Mouse (Mus musculus) lung, adult 2 months (tissue): Measurements from ENCODE around the gene Dnah17. TPM values are rescaled to one million over a fixed set of nuclear protein-coding genes. Genes with fewer than 3 reads are reported as not detected.

Experiments used
- DNase-seq: peaks from one replicate; pipeline ENCODE4 v3.0.0; 2022
- H3K4me1 ChIP-seq: fragments of 200-500 bp; 2 replicates; pipeline ENCODE4 v1.6.1; 2011; ENCODE audit warnings: low read length; ENCODE audit not compliant: control insufficient read depth, insufficient read depth
- H3K4me3 ChIP-seq: fragments of 200-500 bp; replicated peaks from 2 replicates; pipeline ENCODE3; 2011; ENCODE audit warnings: low read depth, mild to moderate bottlenecking, control low read depth, low read length; ENCODE audit errors: extremely low read depth
- CTCF ChIP-seq: fragments of 200-500 bp; IDR thresholded peaks from 2 replicates; pipeline ENCODE4 v1.5.1; 2011; ENCODE audit warnings: mild to moderate bottlenecking, low read length, control low read depth; ENCODE audit not compliant: insufficient read depth
- POLR2A ChIP-seq: fragments of 200-500 bp; IDR thresholded peaks from 2 replicates; pipeline ENCODE4 v1.6.1; 2011; ENCODE audit warnings: low read depth, mild to moderate bottlenecking, control low read depth, low read length, borderline replicate concordance; ENCODE audit errors: extremely low read depth
- WGBS: fragments of 180-500 bp; shearing (Covaris S2); methylation state at CpG from one replicate; pipeline ENCODE4 v1.1.7; 2018; 5-methylcytosine and 5-hydroxymethylcytosine counted together
- polyA plus RNA-seq: library from polyadenylated mRNA; depleted of rRNA; stranded (reverse); fragments of >200 nt; gene quantifications from 2 replicates; pipeline ENCODE4 v1.2.3, GENCODE M21; 2012

Gene Dnah17
- polyA plus RNA-seq, 1 experiment, result 0.18 TPM

DNA sequence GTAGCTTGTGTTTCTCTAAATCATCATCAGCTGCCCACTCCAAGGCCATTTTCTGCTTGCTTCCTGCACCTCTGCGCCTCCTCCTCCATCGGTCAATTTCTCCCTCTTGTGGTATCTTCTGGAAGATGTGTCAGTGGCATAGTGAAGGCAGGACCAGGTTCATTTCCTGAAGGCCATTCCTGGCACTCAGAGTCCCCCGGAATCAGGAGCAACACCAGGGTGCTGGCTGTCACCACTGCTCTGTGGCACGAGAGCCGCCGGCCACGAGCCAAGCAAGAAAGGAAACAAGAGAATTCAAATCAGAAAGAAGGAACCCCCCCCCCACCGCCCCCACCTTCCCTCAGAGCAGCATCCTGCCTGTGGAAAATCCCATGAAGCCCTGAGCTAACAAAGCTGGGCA, 1.7 kb upstream of the Dnah17 start:
- no peak for TF ChIP-seq POLR2A
- TF ChIP-seq CTCF, result no peak
- DNase-seq, result no peak
- Histone ChIP-seq H3K4me1 (no peaks in the 10 kb centered on the region), H3K4me3 (no peak overlapping the region)
- WGBS, result 44% methylated on average over 8 of the region's 8 CpGs

DNA sequence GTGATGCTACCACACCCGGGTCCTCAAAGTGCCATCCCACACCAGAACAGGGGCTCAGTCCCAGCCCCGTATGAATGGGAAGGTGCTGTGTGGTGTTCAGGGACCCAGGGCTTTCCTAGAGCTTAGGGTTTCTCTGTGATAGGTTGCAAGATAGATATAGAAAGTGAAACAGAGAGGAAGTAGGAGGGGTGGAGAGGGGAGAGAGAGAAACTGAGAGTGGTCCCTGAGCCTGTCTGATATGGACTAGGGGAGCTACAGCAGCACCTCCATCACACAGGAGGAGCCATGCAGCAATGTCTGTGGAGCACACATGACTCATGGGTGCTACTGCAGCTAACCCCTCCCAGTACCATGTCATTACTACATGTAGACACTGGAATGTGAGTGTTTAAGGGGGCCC, 622 bp downstream of the Dnah17 start:
- no peaks in the 10 kb centered on the region for H3K4me1 ChIP-seq
- H3K4me3 ChIP-seq, result no peak overlapping the region
- WGBS, result 82% methylated on average over 2 of the region's 2 CpGs
- DNase-seq, result no peak
- TF ChIP-seq CTCF, result no peak
- no peak for TF ChIP-seq POLR2A

DNA sequence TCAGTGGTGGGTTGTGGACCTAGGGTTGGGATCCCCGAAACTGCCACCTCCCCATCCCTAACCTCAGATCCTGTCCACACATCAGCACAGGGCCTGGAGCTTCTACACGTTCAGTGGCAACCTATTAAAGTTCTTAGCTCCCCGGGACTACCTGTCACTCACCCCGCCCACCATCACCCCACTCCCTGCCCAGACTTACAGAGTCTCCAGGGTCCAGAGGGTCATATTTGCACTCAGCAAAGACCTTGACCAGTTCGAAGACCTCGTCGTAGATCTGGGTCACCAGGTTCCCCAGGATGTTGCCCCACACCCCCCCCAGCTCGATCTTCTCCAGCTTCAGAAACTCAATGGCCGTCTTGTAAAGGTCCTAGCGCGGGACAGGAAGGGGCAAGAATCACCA, 8.8 kb downstream of the Dnah17 start:
- no peak for DNase-seq
- 85% methylated on average over 11 of the region's 11 CpGs for WGBS
- TF ChIP-seq CTCF (no peak), POLR2A (no peak)
- no peaks in the 10 kb centered on the region for H3K4me1 ChIP-seq
- no peak overlapping the region for H3K4me3 ChIP-seq

DNA sequence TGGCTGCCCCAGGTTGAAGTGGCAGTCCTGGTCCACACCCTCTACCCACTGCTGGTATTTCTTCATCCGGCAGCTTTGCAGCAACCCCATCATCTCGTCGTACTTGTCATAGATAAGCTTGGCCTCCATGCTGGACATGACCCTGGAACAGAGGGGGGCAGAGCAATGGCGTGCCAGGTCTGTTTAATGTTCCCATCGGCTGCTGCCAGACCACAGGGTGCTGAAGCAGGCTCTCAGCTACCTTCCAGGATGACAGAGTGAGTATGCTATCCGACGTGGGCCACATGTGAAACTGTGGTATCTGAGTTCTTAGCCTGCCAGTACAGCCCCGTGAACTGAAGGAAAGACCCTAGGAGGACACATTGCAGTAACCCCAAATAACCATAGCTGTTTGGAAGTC, 11.7 kb downstream of the Dnah17 start:
- WGBS, result 48% methylated on average over 8 of the region's 8 CpGs
- no peak for DNase-seq
- Histone ChIP-seq H3K4me1 (no peaks in the 10 kb centered on the region), H3K4me3 (no peak overlapping the region)
- TF ChIP-seq CTCF (no peak), POLR2A (no peak)

- H3K4me3 ChIP-seq, result no peak overlapping the region
- TF ChIP-seq POLR2A, result no peak
- TF ChIP-seq CTCF, result no peak
- no peak for DNase-seq
- H3K4me1 ChIP-seq, result no peaks in the 10 kb centered on the region
- WGBS, result 42% methylated on average over 8 of the region's 8 CpGs
Observed at GRCm38 (mm10) chr11:118114581-118115110, 15.8 kb downstream of the Dnah17 start.

DNA sequence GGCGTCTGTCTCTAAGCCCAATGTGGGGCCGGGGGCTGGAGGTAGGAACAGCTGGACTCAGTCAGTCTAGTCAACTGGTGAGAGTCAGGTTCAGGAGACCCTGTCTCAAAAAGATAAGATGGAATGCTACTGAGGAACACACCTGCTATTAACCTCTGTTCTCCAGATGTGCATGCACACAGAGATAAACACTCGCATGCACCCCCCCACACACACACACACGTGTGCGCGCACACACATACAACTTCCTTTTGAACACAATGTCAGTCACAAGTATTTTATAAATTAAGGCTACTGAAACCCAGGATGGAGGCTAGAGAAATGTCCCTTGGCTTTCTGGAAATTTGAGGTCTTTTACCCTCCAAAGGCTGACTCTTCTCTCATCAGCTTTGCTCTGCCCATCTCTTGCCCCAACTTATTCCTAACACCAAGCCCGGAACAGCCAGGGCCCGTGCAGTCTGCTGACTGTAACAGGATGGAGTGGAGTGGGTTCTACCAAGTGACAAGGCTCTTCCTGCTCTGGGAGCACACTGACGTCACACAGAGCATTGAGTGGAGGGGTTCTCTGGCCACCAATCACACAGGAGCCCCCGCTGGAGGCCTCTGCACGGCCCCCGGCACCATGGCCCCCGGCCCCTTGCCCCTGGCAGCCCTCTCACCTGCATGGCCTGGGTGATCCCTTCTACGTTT, 16.8 kb downstream of the Dnah17 start:
- WGBS, result 67% methylated on average over 14 of the region's 14 CpGs
- Histone ChIP-seq H3K4me3 (no peak overlapping the region), H3K4me1 (no peaks in the 10 kb centered on the region)
- TF ChIP-seq CTCF (no peak), POLR2A (no peak)
- no peak for DNase-seq

DNA sequence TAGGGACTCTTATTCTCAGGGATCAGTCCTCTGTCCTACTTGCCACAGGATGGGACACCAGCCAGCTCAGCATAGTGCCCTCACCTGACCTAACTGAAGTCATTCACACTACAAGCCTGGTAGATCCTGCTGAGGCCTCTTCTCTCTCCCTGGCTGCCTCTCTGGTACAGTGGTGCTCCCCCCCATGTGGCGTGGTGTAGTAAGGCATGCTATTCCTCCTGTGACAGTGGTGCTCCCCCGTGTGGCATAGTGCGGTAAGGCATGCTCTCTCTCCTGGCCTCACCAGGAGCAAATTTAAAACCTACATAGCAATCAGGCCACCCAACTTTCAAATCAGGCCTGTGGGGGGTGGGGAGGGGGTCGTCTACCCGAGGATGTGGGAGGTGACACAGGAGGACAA, 26.4 kb downstream of the Dnah17 start:
- WGBS, result 2% methylated on average over 5 of the region's 5 CpGs
- TF ChIP-seq CTCF (peak; percentile 100), POLR2A (no peak)
- peak; percentile 82 for DNase-seq
- no peak overlapping the region for H3K4me3 ChIP-seq
- no peaks in the 10 kb centered on the region for H3K4me1 ChIP-seq

DNA sequence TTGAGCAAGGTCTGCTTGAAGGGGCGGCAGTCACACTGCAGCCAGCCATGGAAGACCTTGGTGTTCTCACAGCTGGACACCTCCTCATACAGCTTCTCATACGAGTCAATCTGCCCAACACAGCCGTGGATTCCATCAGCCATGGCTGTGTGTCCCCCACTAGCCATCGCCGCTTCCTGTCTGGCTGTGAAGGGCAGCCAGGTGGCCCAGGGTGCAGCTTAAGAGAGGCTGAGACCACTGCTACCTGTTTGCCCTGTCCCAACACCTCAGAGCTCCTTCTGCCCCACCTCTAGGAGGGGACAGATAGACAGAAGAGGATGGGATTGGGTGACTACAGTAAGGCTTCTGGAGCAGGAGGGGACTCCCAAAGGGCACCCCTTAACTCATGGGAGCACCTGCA, 27.1 kb downstream of the Dnah17 start:
- 88% methylated on average over 5 of the region's 5 CpGs for WGBS
- peak; percentile 9 for DNase-seq
- TF ChIP-seq CTCF, result no peak
- no peak for TF ChIP-seq POLR2A

DNA sequence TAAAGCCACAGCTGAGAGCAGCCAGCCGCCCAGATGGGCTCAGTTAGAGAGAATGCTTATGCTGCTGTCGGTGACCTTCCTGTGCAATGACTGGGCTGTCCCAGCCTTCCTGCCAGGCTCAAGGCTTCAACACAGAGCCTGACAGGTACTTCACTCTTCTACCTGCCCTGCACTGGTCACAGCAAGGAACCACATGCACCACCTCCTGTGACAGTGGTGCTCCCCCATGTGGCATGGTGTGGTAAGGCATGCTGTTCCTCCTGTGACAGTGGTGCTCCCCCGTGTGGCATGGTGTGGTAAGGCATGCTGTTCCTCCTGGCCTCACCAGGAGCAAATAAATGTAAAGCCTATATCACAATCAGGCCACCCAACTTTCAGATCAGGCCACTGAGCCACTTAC, 27.6 kb downstream of the Dnah17 start:
- H3K4me3 ChIP-seq, result no peak overlapping the region
- 56% methylated on average over 3 of the region's 3 CpGs for WGBS
- no peaks in the 10 kb centered on the region for H3K4me1 ChIP-seq
- TF ChIP-seq CTCF (peak; percentile 100), POLR2A (no peak; the same call in 1 of the 2 replicates)
- peak; percentile 92 for DNase-seq

More for the DNA sequence above, 27.1 kb downstream of the Dnah17 start:
- Histone ChIP-seq H3K4me3 (no peak overlapping the region), H3K4me1 (no peaks in the 10 kb centered on the region)

GRCm38 (mm10) chr11:118101133-118101532, 29.3 kb downstream of the Dnah17 start:
- no peaks in the 10 kb centered on the region for H3K4me1 ChIP-seq
- no peak for TF ChIP-seq CTCF
- no peak for TF ChIP-seq POLR2A
- WGBS, result 48% methylated on average over 9 of the region's 9 CpGs
- DNase-seq, result no peak
- H3K4me3 ChIP-seq, result no peak overlapping the region
